Mouse (Mus musculus) lung, adult 2 months (tissue): ENCODE results near the gene Cphx2.
"Not testable (repeated sequence)": the region's sequence is repeated elsewhere in the genome, so short reads cannot be mapped to it uniquely, and the experiment has no call there.

Experiments
- CTCF ChIP-seq: fragments of 200-500 bp; IDR thresholded peaks from 2 replicates; pipeline ENCODE4 v1.5.1; 2011; ENCODE audit warnings: mild to moderate bottlenecking, low read length, control low read depth; ENCODE audit not compliant: insufficient read depth
- POLR2A ChIP-seq: fragments of 200-500 bp; IDR thresholded peaks from 2 replicates; pipeline ENCODE4 v1.6.1; 2011; ENCODE audit warnings: low read depth, mild to moderate bottlenecking, control low read depth, low read length, borderline replicate concordance; ENCODE audit errors: extremely low read depth

- TF ChIP-seq POLR2A, CTCF: not testable (repeated sequence)
These were observed 37.3 kb downstream of the Cphx2 start for GRCm38 (mm10) chr14:26118550-26119000.
